Mouse (Mus musculus) liver, embryonic 16.5 days (tissue): ENCODE results near the gene Dcaf1. TPM values are rescaled to one million over a fixed set of nuclear protein-coding genes. Genes with fewer than 3 reads are reported as not detected.
A peak's percentile ranks its signal among the peaks of the same experiment; 100 is the strongest.

Experiments used
- ATAC-seq: fragments of 200-750 bp; cut with Nextera tagmentation; 2 replicates; pipeline ENCODE4 v1.8.0; 2017; ENCODE audit warnings: low read depth, mild to moderate bottlenecking, moderate number of reproducible peaks, moderate library complexity
- H3K27ac ChIP-seq: fragments of 300-500 bp; sonication (generic); 2 replicates; pipeline ENCODE4 v1.5.1; 2014; ENCODE audit warnings: mild to moderate bottlenecking, low read length
- H3K27me3 ChIP-seq: fragments of 300-500 bp; sonication (generic); 2 replicates; pipeline ENCODE4 v1.6.1; 2014; ENCODE audit warnings: low read depth, low read length, mixed read lengths; ENCODE audit not compliant: control insufficient read depth, insufficient read depth
- H3K36me3 ChIP-seq: fragments of 300-500 bp; sonication (generic); 2 replicates; pipeline ENCODE4 v1.6.1; 2014; ENCODE audit warnings: mild to moderate bottlenecking; ENCODE audit not compliant: control insufficient read depth, insufficient read depth
- H3K4me1 ChIP-seq: fragments of 300-500 bp; sonication (generic); 2 replicates; pipeline ENCODE4 v1.6.1; 2014; ENCODE audit warnings: low read depth, low read length, mixed read lengths; ENCODE audit not compliant: control insufficient read depth
- H3K4me2 ChIP-seq: fragments of 300-500 bp; sonication (generic); 2 replicates; pipeline ENCODE4 v1.6.1; 2014; ENCODE audit warnings: low read depth, low read length, mixed read lengths
- H3K4me3 ChIP-seq: fragments of 300-500 bp; sonication (generic); 2 replicates; pipeline ENCODE4 v1.5.1; 2014; ENCODE audit warnings: low read depth, mild to moderate bottlenecking, low read length
- H3K9ac ChIP-seq: fragments of 300-500 bp; sonication (generic); 2 replicates; pipeline ENCODE4 v1.6.1; 2014; ENCODE audit warnings: low read depth, low read length
- H3K9me3 ChIP-seq: fragments of 300-500 bp; sonication (generic); replicated peaks from 2 replicates; pipeline ENCODE4 v1.6.1; 2016; ENCODE audit warnings: low read length; ENCODE audit not compliant: control insufficient read depth
- WGBS: fragments of 180-500 bp; shearing (Covaris S2); extraction: QIAGEN DNeasy Blood & Tissue Kit; methylation state at CpG from one replicate; pipeline ENCODE4 v1.1.7; 2014; ENCODE audit not compliant: insufficient replicate concordance; 5-methylcytosine and 5-hydroxymethylcytosine counted together
- polyA plus RNA-seq: library from polyadenylated mRNA; unstranded; fragments of >200 nt; fragmentation: Nextera tagmentation; extraction: Ambion mirVana; gene quantifications from 2 replicates; pipeline ENCODE4 v1.2.1, GENCODE M21; 2015

The Dcaf1 gene
- polyA plus RNA-seq, 1 experiment from 2014 or later: 12.4 TPM

DNA sequence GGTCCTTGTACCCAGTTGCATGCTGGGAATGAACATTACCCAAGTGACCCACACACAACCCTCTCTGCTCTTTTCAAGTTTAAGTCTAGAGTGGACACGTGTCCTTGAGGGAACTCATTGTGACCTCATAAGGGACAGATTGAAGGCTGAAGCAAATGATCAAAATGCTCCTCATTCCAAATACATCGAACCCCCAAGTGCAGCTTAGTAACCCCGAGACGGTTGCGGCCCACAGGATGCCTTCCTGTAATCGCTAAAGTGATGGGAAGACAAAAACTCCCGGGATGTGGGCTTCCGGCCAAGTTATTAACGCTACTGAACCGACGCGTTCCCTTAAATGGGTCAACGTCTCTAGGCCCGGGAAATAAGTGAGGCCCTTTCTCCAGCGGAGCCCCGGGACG lies 69.7 kb downstream of the Dcaf1 start:
- Histone ChIP-seq H3K4me3 (peak overlapping the region; percentile 82), H3K27ac (peak overlapping the region; percentile 88), H3K36me3 (peaks cover 26% of the 10 kb centered on the region), H3K9ac (peak overlapping the region; percentile 93), H3K4me2 (peak overlapping the region; percentile 76), H3K4me1 (peaks cover 38% of the 10 kb centered on the region), H3K27me3 (no peaks in the 10 kb centered on the region), H3K9me3 (no peaks in the 10 kb centered on the region)
- WGBS: under 1% methylated on average over 17 of the region's 17 CpGs
- no peak for ATAC-seq

DNA sequence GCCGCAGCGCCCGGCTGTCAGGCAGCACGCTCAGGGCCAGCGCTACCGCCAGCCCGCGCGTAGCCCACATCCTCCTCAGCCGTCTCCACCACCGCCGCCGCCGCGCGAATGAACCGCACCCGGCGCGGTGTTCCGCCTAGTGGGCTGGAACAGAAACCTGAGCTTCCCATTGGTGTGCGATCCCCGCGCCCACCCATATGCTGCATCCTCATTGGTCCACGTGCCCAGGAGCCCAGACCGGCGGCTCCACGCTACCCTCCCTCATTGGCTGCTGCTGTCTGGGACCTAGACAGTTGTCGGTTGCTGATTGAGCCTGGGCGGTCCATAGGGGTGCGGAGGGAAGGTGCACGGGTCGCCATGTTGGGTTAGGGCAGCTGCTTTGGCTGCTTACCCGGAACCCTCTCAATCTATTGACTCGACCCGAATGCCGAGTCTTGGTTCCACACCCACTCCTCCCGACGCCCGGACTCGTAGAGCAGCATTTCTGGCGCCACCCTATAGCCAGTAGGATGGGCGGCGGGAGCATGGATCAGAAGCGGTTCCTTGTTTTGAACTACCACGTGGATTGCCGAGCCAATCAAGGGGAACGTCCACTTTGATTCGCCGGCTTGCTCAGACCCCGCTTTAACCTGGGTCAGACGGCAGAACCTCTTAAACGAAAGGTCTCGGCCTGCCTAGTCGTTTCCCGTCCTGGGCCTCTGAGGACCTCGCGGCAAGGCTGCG lies 70.3 kb downstream of the Dcaf1 start, which contains the start of gene Manf:
Manf (minus strand) TSS at position 151 of the 723 bp plus-strand sequence.
- WGBS: under 1% methylated on average over 59 of the region's 59 CpGs
- H3K4me1 ChIP-seq: peaks cover 38% of the 10 kb centered on the region

DNA sequence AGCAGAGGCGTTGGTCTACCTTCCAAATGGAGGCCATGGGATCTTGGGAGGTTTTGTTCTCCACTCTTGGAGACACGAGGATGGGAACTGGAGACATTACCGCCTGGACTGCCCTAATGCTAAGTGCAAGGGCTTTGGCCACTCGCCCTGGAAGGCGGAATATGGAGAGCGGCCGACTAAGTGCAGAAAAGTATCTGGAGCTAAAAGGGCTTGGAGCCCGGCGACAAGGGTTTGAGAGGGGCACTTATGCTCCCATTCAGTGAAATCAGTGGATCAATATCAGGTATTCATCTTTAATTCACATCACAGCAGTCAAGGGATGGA lies 70.8 kb downstream of the Dcaf1 start:
- peak overlapping the region; percentile 81 for H3K9ac ChIP-seq
- 1% methylated on average over 9 of the region's 9 CpGs for WGBS
- H3K27me3 ChIP-seq: no peaks in the 10 kb centered on the region
- H3K27ac ChIP-seq: peak overlapping the region; percentile 96
- peaks cover 36% of the 10 kb centered on the region for H3K4me1 ChIP-seq
- peaks cover 26% of the 10 kb centered on the region for H3K36me3 ChIP-seq
- no peaks in the 10 kb centered on the region for H3K9me3 ChIP-seq
- ATAC-seq: no peak
- peak overlapping the region; percentile 82 for H3K4me3 ChIP-seq
- peak overlapping the region; percentile 95 for H3K4me2 ChIP-seq

More for the DNA sequence above, 70.3 kb downstream of the Dcaf1 start, which contains the start of gene Manf:
- H3K27me3 ChIP-seq: no peaks in the 10 kb centered on the region
- peaks cover 26% of the 10 kb centered on the region for H3K36me3 ChIP-seq
- H3K9ac ChIP-seq: peak within 1 kb of the TSS; percentile 93
- H3K4me3 ChIP-seq: peak within 1 kb of the TSS; percentile 82
- H3K27ac ChIP-seq: peak within 1 kb of the TSS; percentile 96
- no peaks in the 10 kb centered on the region for H3K9me3 ChIP-seq
- H3K4me2 ChIP-seq: peak within 1 kb of the TSS; percentile 95
- peak; percentile 95 for ATAC-seq

DNA sequence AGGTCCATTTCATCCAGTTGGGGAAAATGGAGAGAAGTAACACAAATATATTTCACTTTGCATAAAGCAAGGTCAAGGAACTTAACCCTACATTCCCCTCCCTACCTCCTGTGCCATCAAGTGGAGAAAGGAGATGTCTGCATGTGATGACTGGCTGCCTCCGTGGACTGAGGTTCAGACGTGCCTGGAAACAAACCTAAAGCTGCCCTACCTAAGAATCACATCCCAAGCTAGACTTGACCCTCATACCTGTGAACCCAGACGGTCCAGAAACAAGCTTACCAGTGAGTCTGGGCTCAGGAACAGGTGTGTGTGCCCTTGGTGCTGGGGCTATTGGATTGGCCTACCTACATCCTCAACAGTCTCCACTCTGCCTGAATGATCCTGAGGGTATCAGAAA lies 71.7 kb downstream of the Dcaf1 start:
- Histone ChIP-seq H3K4me1 (peaks cover 28% of the 10 kb centered on the region), H3K9me3 (no peaks in the 10 kb centered on the region), H3K27me3 (no peaks in the 10 kb centered on the region), H3K36me3 (peaks cover 22% of the 10 kb centered on the region), H3K27ac (no peak overlapping the region), H3K9ac (no peak overlapping the region), H3K4me3 (no peak overlapping the region), H3K4me2 (no peak overlapping the region)
- WGBS: 55% methylated on average over 3 of the region's 3 CpGs
- ATAC-seq: no peak

DNA sequence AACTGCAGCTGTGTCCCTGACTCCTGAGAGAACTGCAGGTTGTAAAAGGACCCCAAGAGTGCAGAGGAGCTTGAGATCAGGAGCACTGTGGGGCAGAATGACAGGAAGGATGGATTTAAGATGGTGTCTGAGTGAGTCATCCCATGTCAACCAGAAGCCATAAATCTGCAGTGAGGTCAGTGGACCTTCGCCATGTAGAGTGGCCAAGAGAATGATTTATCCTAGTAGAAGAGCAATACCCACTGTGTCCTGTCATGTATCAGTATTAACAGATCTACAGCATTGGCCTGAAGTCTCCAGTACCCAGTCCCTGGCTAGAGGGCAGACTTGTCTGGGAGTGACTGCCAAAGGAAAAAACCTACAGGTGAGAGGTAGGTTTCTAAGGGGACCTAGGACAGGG lies 77.2 kb downstream of the Dcaf1 start:
- Histone ChIP-seq H3K36me3 (no peaks in the 10 kb centered on the region), H3K9me3 (no peaks in the 10 kb centered on the region), H3K27ac (no peak overlapping the region), H3K9ac (no peak overlapping the region), H3K27me3 (no peaks in the 10 kb centered on the region), H3K4me3 (no peak overlapping the region), H3K4me2 (no peak overlapping the region), H3K4me1 (no peaks in the 10 kb centered on the region)
- 52% methylated on average over 1 of the region's 1 CpGs for WGBS
- no peak for ATAC-seq

DNA sequence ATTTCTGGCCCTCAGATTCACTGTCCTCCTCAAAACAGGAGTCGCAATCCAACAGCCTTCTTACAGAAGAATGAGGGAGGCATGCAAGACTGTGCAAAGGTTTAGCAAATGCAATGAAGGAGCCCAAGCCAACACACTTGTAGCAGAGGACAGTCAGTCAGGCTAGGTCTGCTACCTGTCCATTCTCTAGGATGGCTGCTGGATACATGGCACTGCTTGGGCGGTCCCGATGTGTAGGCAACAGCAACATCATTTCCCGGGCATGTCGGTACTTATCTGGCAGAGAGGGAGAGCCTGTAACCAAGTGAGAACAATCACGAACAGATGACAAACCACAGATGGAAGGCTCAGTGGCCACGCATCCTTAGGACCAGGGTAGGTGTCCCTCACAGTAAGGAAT lies 79.9 kb downstream of the Dcaf1 start:
- H3K9me3 ChIP-seq: no peaks in the 10 kb centered on the region
- WGBS: 60% methylated on average over 7 of the region's 7 CpGs
- no peak overlapping the region for H3K4me3 ChIP-seq
- no peaks in the 10 kb centered on the region for H3K4me1 ChIP-seq
- no peaks in the 10 kb centered on the region for H3K27me3 ChIP-seq
- no peak for ATAC-seq
- H3K36me3 ChIP-seq: no peaks in the 10 kb centered on the region
- H3K27ac ChIP-seq: no peak overlapping the region
- no peak overlapping the region for H3K9ac ChIP-seq
- no peak overlapping the region for H3K4me2 ChIP-seq

DNA sequence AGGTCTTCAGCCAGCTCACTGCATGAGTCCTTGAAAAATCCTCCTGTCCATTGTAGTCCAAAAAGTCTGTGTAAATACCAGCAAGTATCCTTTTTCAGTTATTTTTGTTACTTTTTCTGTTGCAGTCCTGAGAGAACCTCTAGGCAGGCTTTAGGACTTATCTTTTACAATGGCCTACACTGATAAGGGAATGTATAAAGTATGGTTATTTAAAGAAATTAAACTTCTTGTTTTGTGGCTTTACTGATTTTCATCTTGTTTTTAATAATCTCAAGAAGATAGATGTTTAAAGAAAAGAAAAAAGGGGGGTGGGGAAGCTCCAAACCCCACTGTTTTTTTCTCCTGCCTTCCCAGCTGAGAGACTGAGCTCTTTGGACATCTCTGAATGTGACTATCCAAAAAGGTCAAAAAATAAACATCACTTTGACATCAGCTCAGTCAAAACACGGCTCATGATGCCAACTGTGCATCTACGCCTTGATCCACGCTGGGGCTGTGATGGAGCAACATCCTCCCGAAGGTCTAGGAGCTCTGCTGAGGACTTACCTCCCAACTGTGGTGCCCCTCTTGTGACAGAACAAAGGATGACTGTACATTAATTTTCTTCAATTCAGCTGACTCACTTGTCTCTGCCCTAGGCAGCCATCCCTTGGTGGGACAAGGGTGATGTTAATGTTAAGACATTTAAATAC lies 81.6 kb downstream of the Dcaf1 start:
- ATAC-seq: no peak
- H3K27ac ChIP-seq: no peak overlapping the region
- H3K9ac ChIP-seq: no peak overlapping the region
- no peaks in the 10 kb centered on the region for H3K27me3 ChIP-seq
- 48% methylated on average over 4 of the region's 4 CpGs for WGBS
- no peaks in the 10 kb centered on the region for H3K36me3 ChIP-seq
- no peak overlapping the region for H3K4me2 ChIP-seq
- no peaks in the 10 kb centered on the region for H3K9me3 ChIP-seq
- H3K4me3 ChIP-seq: no peak overlapping the region
- no peaks in the 10 kb centered on the region for H3K4me1 ChIP-seq

DNA sequence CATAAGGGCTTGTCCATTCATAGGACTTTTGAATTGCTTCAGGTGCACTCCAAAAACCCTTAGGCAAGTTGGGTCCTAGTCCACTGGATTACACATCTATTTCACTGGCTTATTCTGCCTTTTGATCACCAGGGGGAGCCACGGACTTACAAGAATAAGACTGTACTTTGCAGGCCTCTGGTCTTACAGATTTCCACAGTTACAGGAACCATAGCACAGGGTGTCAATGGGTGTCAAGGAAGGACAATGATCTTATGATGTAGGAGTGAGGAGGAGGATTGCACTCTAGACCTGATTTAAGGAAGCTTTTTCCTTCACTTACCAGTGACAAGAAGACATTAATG lies 82.1 kb downstream of the Dcaf1 start:
- Histone ChIP-seq H3K27ac (no peak overlapping the region), H3K4me2 (no peak overlapping the region), H3K36me3 (no peaks in the 10 kb centered on the region), H3K27me3 (no peaks in the 10 kb centered on the region), H3K9ac (no peak overlapping the region), H3K4me1 (no peaks in the 10 kb centered on the region), H3K9me3 (no peaks in the 10 kb centered on the region), H3K4me3 (no peak overlapping the region)
- ATAC-seq: no peak
- 3% methylated on average over 1 of the region's 1 CpGs for WGBS

DNA sequence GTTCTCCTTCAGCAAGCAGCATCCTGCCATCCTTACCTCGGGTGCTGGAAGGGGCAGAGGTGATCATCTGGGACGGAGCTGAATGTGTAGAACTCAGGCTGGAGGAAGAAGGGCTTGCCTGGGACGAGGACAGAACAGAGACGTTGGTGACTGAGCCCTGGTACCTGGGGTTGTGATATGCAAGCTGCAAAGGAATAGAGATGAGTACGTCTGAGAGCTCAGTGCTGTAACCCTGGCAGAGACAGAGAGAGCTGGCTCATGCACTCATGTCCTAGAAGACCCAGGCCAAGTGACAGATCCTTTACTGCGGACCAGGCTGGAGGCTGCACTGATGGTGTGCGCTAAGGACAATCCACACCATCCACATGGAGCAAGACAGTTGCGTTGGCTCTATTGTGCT lies 84.9 kb downstream of the Dcaf1 start:
- Histone ChIP-seq H3K27ac (no peak overlapping the region), H3K4me3 (no peak overlapping the region), H3K27me3 (no peaks in the 10 kb centered on the region), H3K9ac (no peak overlapping the region), H3K4me1 (no peaks in the 10 kb centered on the region; the same call in 1 of the 2 replicates), H3K9me3 (no peaks in the 10 kb centered on the region), H3K4me2 (no peak overlapping the region), H3K36me3 (no peaks in the 10 kb centered on the region)
- ATAC-seq: no peak
- WGBS: 70% methylated on average over 8 of the region's 8 CpGs
